Mouse (Mus musculus): ENCODE data around the gene Wdr20. TPM values are rescaled to one million over a fixed set of nuclear protein-coding genes. Genes with fewer than 3 reads are reported as not detected.

Gene Wdr20
- polyA plus RNA-seq, 1 experiment from 2014 or later = 12.8 TPM

DNA sequence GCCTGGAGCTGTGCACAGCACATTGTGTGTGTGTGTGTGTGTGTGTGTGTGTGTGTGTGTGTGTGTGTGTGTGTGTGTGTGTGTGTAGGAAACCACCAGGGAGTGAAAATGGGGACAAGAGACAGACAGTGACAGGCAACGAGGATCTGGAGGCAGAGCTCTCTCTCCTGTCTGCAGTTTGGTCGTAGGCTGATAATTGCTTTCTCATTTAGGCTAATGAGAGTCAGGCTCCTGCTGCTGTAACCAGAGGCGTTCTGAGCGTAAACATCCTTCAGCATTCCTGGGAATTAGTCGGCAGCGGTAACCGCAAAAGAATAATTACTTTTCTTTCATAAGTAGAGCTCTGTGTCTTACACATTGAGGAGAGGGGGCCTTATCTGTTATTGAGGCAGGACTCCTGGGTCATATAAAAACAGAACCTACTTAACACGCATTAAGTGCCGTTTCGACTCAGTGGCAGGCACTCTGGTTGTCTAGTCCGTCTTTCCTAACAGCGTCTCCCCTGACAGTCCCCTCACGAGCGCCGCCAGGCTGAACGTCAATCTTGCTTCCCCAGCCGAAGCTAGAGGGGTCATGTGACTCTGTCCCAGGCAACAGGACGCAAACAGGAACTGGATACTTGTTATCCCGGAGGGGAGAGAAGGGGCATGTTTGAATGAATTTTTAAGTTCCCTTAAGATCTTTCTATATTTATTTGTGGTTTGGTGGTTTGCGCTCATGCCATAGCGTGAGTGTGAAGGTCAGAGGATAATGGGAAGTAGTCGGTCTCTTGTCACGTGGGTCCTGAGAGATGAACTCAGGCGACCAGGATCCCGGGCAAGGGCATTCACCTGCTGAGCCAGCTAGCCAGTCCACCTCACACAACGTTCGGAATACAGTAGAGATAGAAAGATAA is 31.2 kb upstream of the Wdr20 start:
- no peak overlapping the region for H3K27ac ChIP-seq (replicated peaks)
- 2% methylated on average over 27 of the region's 27 CpGs for WGBS
- peak overlapping the region; percentile 67 for H3K4me2 ChIP-seq (replicated peaks; ENCODE audit: low read depth)
- no peaks in the 10 kb centered on the region for H3K4me1 ChIP-seq (replicated peaks; ENCODE audit: control insufficient read depth, insufficient read depth)
- DNase-seq (ENCODE audit: low spot score) = peak; percentile 65
- no peaks in the 10 kb centered on the region for H3K27me3 ChIP-seq (ENCODE audit: control insufficient read depth, insufficient read depth, low read length)
- H3K9ac ChIP-seq (ENCODE audit: low read length) = peak overlapping the region; percentile 54
- no peak for TF ChIP-seq EP300 (optimal IDR thresholded peaks at IDR 0.05)
- TF ChIP-seq CTCF (IDR thresholded peaks at IDR 0.05; ENCODE audit: low read depth) = peak; percentile 44
- no peaks in the 10 kb centered on the region for H3K36me3 ChIP-seq (ENCODE audit: control insufficient read depth, insufficient read depth, low read length)
- no peaks in the 10 kb centered on the region for H3K9me3 ChIP-seq (ENCODE audit: control insufficient read depth, low read length)
- peak overlapping the region; percentile 30 for H3K4me3 ChIP-seq (ENCODE audit: low read depth, low read length)
- ATAC-seq (ENCODE audit: low FRiP score, low TSS enrichment) = peak; percentile 62

DNA sequence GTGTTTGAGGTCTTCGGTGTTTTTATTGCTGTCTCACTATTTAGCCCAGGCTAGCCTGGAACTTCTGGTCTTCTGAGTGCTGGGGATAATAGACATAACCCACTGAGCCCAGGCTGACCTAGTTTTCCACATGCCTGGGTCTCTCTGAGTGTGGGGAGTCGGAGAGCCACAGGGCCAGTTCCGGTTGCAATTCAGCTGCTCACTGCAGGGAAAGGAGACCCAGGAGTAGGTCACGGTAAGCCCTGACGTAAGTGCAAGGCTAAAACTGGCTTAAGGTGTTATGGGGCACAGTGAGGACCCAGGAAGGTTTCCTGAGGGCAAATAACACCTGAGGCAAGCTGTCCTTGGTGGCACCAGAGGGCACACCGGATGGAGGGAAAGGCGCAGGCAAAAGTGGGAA is 30.3 kb upstream of the Wdr20 start:
- H3K27me3 ChIP-seq (ENCODE audit: control insufficient read depth, insufficient read depth, low read length) = no peaks in the 10 kb centered on the region
- H3K4me2 ChIP-seq (replicated peaks; ENCODE audit: low read depth) = no peak overlapping the region
- no peak overlapping the region for H3K9ac ChIP-seq (ENCODE audit: low read length)
- no peaks in the 10 kb centered on the region for H3K4me1 ChIP-seq (replicated peaks; ENCODE audit: control insufficient read depth, insufficient read depth)
- no peaks in the 10 kb centered on the region for H3K36me3 ChIP-seq (ENCODE audit: control insufficient read depth, insufficient read depth, low read length)
- TF ChIP-seq EP300 (optimal IDR thresholded peaks at IDR 0.05) (no peak), CTCF (IDR thresholded peaks at IDR 0.05; ENCODE audit: low read depth) (no peak)
- no peak overlapping the region for H3K4me3 ChIP-seq (ENCODE audit: low read depth, low read length)
- no peak overlapping the region for H3K27ac ChIP-seq (replicated peaks)
- 88% methylated on average over 7 of the region's 7 CpGs for WGBS
- no peaks in the 10 kb centered on the region for H3K9me3 ChIP-seq (ENCODE audit: control insufficient read depth, low read length)
- no peak for ATAC-seq (ENCODE audit: low FRiP score, low TSS enrichment)
- DNase-seq (ENCODE audit: low spot score) = no peak

DNA sequence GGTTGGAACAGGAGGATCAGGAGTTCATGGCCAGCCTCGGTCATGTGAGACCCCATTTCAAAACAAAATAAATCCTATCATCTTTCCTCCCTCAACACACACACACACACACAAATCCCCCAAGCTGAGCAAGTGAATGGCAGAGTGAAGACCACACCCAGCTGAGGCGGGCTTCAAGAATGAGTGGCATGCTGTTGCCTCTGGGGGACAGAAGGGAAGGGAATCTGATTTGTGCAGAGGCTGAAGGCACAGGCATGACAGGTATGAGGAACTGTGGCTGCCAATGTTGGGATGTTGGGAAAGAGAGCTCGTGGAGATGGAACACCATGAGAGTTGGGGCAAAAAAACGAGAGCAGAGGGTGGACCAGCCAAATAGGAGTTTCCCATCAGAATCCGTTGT is 26.5 kb upstream of the Wdr20 start:
- Histone ChIP-seq H3K9ac (ENCODE audit: low read length) (no peak overlapping the region), H3K9me3 (ENCODE audit: control insufficient read depth, low read length) (no peaks in the 10 kb centered on the region), H3K36me3 (ENCODE audit: control insufficient read depth, insufficient read depth, low read length) (no peaks in the 10 kb centered on the region), H3K27me3 (ENCODE audit: control insufficient read depth, insufficient read depth, low read length) (no peaks in the 10 kb centered on the region), H3K4me3 (ENCODE audit: low read depth, low read length) (no peak overlapping the region), H3K4me2 (replicated peaks; ENCODE audit: low read depth) (no peak overlapping the region), H3K4me1 (replicated peaks; ENCODE audit: control insufficient read depth, insufficient read depth) (no peaks in the 10 kb centered on the region), H3K27ac (replicated peaks) (no peak overlapping the region)
- 33% methylated on average over 5 of the region's 5 CpGs for WGBS
- ATAC-seq (ENCODE audit: low FRiP score, low TSS enrichment) (no peak), DNase-seq (ENCODE audit: low spot score) (no peak)
- no peak for TF ChIP-seq CTCF (IDR thresholded peaks at IDR 0.05; ENCODE audit: low read depth)
- no peak for TF ChIP-seq EP300 (optimal IDR thresholded peaks at IDR 0.05)

DNA sequence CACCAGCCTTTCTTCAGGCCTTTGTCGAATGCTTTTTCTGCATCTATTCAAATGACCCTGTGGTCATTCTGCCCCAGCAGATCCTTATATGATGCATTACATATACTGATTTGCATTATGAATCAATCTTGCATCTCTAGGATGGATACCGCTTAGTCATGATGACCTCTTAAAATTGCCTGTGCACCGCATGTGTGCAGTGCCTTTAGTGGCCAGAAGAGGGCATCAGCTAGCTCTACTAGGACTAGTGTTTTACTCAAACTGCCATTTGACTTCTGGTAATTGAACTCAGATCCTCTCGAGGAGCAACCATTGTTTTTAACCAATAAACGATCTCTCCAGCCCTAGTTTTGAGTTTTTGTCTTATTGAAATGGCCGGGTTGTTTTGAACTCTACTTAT is 24.0 kb upstream of the Wdr20 start:
- no peaks in the 10 kb centered on the region for H3K4me1 ChIP-seq (replicated peaks; ENCODE audit: control insufficient read depth, insufficient read depth)
- ATAC-seq (ENCODE audit: low FRiP score, low TSS enrichment) (no peak), DNase-seq (ENCODE audit: low spot score) (peak; percentile 21)
- H3K27me3 ChIP-seq (ENCODE audit: control insufficient read depth, insufficient read depth, low read length) = no peaks in the 10 kb centered on the region
- no peak overlapping the region for H3K4me3 ChIP-seq (ENCODE audit: low read depth, low read length)
- no peaks in the 10 kb centered on the region for H3K36me3 ChIP-seq (ENCODE audit: control insufficient read depth, insufficient read depth, low read length)
- no peaks in the 10 kb centered on the region for H3K9me3 ChIP-seq (ENCODE audit: control insufficient read depth, low read length)
- no peak overlapping the region for H3K27ac ChIP-seq (replicated peaks)
- no peak overlapping the region for H3K4me2 ChIP-seq (replicated peaks; ENCODE audit: low read depth)
- H3K9ac ChIP-seq (ENCODE audit: low read length) = no peak overlapping the region
- 94% methylated on average over 6 of the region's 6 CpGs for WGBS
- TF ChIP-seq EP300 (optimal IDR thresholded peaks at IDR 0.05) (no peak), CTCF (IDR thresholded peaks at IDR 0.05; ENCODE audit: low read depth) (peak; percentile 49)

DNA sequence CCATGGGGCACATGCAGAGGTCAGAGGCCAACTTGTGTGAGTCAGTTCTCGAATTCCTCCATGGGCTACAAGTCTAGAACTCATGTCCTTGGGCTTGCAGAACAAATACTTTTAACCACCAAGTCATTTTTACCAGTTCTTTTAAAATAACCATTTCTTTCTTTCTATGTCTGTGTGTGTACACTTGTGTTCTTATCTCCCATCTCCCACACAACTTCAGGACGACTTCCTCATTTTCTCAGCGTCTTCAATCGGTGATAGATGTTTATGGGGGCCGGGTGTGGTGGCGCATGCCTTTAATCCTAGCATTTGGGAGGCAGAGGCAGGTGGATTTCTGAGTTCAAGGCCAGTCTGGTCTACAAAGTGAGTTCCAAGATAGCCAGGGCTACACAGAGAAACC is 23.5 kb upstream of the Wdr20 start:
- no peak overlapping the region for H3K4me3 ChIP-seq (ENCODE audit: low read depth, low read length)
- TF ChIP-seq EP300 (optimal IDR thresholded peaks at IDR 0.05) = no peak
- no peak for TF ChIP-seq CTCF (IDR thresholded peaks at IDR 0.05; ENCODE audit: low read depth)
- H3K4me2 ChIP-seq (replicated peaks; ENCODE audit: low read depth) = no peak overlapping the region
- H3K27me3 ChIP-seq (ENCODE audit: control insufficient read depth, insufficient read depth, low read length) = no peaks in the 10 kb centered on the region
- DNase-seq (ENCODE audit: low spot score) (no peak), ATAC-seq (ENCODE audit: low FRiP score, low TSS enrichment) (no peak)
- no peak overlapping the region for H3K27ac ChIP-seq (replicated peaks)
- WGBS = 92% methylated on average over 6 of the region's 6 CpGs
- no peak overlapping the region for H3K9ac ChIP-seq (ENCODE audit: low read length)
- no peaks in the 10 kb centered on the region for H3K4me1 ChIP-seq (replicated peaks; ENCODE audit: control insufficient read depth, insufficient read depth)
- H3K9me3 ChIP-seq (ENCODE audit: control insufficient read depth, low read length) = no peaks in the 10 kb centered on the region
- H3K36me3 ChIP-seq (ENCODE audit: control insufficient read depth, insufficient read depth, low read length) = no peaks in the 10 kb centered on the region

DNA sequence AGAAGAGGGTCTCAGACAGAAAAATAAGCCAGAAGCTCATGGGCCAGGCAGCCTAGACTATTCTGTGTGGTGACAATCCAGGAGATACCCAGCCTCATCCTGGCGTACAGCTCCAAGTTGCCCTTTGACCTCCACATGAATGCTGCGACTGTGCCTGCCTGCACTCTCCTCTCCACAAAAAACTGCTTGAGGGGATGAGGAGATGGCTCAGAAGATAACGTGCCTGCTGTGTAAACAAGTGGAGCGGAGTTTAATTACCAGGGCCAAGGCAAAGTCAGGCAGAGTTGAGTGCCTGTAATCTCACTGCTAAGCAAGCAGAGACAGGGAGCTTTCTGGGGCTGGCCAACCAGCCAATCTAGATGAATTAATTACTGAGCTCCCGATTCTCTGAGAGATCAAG is 21.7 kb upstream of the Wdr20 start:
- no peak overlapping the region for H3K4me2 ChIP-seq (replicated peaks; ENCODE audit: low read depth)
- TF ChIP-seq CTCF (IDR thresholded peaks at IDR 0.05; ENCODE audit: low read depth) (no peak), EP300 (optimal IDR thresholded peaks at IDR 0.05) (no peak)
- DNase-seq (ENCODE audit: low spot score) (no peak), ATAC-seq (ENCODE audit: low FRiP score, low TSS enrichment) (no peak)
- no peaks in the 10 kb centered on the region for H3K36me3 ChIP-seq (ENCODE audit: control insufficient read depth, insufficient read depth, low read length)
- no peaks in the 10 kb centered on the region for H3K9me3 ChIP-seq (ENCODE audit: control insufficient read depth, low read length)
- WGBS = 13% methylated on average over 5 of the region's 5 CpGs
- no peaks in the 10 kb centered on the region for H3K27me3 ChIP-seq (ENCODE audit: control insufficient read depth, insufficient read depth, low read length)
- H3K4me1 ChIP-seq (replicated peaks; ENCODE audit: control insufficient read depth, insufficient read depth) = no peaks in the 10 kb centered on the region
- H3K27ac ChIP-seq (replicated peaks) = no peak overlapping the region
- H3K4me3 ChIP-seq (ENCODE audit: low read depth, low read length) = no peak overlapping the region
- H3K9ac ChIP-seq (ENCODE audit: low read length) = no peak overlapping the region
